Mouse (Mus musculus) erythroblast, embryonic 14.5 days (primary cell): Measurements from ENCODE around the gene Add2.

ENCODE experiments used
- GATA1 ChIP-seq: IDR thresholded peaks from 2 replicates; pipeline ENCODE4 v1.6.1; 2012; ENCODE audit warnings: low read length, inconsistent platforms, mixed read lengths
- TAL1 ChIP-seq: IDR thresholded peaks from 3 replicates; pipeline ENCODE4 v1.6.1; 2012; ENCODE audit warnings: low read length, inconsistent platforms, mixed read lengths

GRCm38 (mm10) chr6:86129872-86130498 is 101.5 kb downstream of the Add2 start:
- TF ChIP-seq TAL1 (peak; percentile 84), GATA1 (peak; percentile 91)
